Mouse (Mus musculus): ENCODE data around the gene B230217C12Rik.
A peak's percentile ranks its signal among the peaks of the same experiment; 100 is the strongest.

The B230217C12Rik gene

GRCm38 (mm10) chr11:97840539-97840954, at the start of gene B230217C12Rik:
Gene B230217C12Rik (plus strand): TSS chr11:97840780.
- no peak for DNase-seq

DNA sequence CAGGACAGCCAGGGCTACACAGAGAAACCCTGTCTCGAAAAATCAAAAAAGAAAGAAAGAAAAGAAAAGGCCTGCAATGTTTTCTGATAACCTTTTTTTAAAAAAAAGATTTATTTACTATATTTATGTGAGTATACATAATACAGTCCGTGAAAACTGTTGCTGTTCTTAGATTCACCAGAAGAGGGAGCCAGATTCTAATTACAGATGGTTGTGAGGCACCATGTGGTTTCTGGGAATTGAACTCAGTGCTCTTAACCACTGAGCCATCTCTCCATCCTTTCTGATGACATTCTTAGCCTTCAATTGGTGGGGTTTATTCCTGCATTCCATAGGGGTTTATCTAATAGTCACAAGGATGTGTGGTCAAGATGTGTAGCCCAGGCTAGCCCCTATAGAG, 47.4 kb upstream of the B230217C12Rik start:
- no peak for DNase-seq

DNA sequence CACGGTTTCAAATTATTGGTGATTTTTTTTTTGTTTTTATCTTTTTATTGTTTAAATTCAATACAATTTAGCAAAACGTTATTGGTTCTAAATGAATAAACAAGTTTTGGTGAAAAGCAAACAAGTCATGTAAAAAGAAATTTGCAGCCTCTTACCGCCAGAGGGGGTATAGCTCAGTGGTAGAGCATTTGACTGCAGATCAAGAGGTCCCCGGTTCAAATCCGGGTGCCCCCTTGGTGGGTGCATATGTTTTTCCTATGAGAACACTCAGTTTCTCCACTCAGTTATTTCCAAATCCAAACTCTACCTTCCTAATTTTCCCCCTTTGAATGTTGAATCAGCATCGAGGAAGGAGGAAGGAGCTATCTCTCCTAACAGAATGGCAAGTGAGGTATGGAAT, 43.7 kb upstream of the B230217C12Rik start:
- peak; percentile 84 for DNase-seq

DNA sequence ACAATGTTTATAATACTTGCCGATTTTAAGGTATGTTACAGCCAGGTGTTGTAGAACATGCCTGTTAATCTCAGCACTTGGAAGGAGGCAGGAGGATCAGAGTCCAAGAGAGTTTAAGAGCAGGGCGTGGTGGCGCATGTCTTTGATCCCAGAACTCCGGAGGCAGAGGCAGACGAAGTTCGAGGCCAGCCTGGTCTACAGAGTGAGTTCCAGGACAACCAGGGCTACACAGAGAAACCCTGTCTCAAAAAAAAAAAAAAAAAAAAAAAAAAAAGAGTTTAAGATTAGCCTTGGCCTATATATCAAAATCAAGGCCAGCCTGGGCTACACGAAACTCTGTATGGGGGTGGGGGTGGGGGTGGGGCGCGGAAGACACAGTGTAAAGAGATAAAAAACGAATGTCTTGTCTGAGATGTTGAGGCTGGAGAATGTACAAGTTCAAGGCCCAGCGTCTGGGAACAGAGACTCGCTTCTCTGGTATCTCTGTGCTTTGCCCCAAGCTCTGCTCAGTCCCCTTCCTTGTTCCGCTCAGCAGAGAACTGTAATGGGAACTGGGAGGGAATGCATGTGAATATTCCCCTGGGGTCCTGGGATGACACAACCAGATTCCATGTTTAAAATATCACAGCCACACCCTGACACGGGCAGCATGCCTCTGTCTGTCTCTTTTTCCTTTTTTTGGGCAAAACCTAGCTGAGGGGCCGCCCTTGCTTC, 43.1 kb upstream of the B230217C12Rik start:
- DNase-seq, result no peak

GRCm38 (mm10) chr11:97798083-97798435, 42.5 kb upstream of the B230217C12Rik start:
- DNase-seq, result no peak

GRCm38 (mm10) chr11:97798782-97799145, 41.8 kb upstream of the B230217C12Rik start, which contains the start of gene Lasp1:
Gene Lasp1 (plus strand): TSS chr11:97799000.
- peak; percentile 95 for DNase-seq

GRCm38 (mm10) chr11:97799146-97799993, 41.2 kb upstream of the B230217C12Rik start:
- DNase-seq, result peak; percentile 88

GRCm38 (mm10) chr11:97799994-97800690, 40.4 kb upstream of the B230217C12Rik start:
- peak; percentile 86 for DNase-seq

DNA sequence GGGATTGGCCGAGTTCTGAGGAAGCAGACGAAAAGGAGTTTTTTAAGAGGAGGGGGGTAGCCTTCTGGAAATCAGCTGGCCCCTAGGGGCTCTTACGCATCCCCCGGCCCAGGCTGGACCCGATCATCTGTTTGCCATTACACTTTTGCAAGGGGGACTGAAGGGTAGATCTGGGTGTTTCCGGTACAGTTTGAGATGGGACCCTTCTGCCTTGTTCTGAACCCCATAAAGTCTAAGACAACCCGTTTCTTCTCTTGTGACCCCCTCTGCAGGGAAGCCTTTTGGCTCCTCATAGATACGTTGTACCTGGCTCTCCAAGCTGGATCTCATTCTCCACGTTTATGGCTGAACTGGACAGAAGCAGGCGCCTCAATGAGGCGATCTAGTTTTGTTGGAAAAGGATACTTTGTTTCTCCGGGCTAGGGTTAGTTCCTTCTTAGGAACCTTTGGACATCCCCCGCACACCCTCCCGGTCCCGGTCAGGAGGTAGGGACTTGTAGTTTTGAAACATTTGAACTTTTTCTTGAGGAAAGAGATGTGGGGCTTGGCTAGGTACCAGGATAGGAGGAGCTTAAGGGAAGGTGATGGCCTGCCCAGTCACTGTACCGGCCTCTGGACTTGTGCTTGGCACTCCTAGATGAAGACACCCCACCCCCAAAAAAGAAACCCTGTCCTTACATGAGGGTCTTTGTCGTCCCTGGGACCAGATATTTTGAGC, 39.7 kb upstream of the B230217C12Rik start:
- DNase-seq, result no peak

DNA sequence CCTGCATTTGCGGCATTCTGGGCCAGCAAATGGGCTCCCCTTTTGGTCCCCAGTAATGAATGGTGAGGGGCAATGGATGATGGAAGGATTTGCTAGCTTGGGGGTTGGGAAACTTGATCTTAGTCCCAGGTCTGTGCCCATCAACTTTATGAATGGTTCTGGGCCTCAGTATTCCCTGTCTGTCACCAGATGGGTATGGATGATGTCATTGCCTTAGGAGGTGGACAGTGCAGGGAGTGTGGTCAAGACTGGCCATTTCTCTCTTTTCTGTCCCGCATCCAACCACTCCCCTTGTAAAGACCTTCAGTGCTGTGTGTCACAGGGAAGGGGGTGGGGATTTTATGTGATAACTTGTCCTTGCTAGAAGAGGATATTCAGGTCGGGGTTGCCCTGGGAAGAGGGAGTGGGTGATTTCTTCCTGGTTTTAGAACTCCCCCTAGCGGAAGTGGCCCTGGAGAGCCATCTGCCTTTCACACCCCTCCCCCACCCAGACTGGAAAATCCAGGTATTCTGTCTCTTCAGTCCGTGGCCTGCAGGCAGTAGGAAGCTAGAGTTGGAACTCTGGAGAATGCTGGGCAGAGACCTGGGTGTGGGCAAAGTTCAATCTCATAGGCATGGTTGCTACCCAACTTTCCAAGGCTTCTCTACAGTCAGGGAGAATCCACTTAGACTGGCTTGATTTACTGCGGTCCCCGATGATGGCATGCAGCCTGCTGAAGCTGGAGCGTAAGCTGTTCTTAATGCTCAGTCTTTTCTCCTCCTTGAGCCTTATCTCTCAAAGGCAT, 39.0 kb upstream of the B230217C12Rik start:
- no peak for DNase-seq

DNA sequence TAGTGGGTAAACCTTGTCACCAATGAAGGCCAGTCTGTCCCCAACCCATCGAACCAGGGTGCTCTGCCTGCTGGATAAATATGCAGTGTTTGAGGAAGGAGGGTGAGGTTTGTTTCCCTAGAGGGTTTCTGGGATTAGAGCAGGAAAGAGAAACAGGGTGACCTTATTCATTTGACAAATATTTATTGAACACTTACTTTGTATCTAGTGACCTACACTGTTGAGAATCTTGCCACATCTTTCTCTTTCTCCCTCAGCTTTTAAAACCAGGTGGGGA, 38.4 kb upstream of the B230217C12Rik start:
- DNase-seq, result no peak

DNA sequence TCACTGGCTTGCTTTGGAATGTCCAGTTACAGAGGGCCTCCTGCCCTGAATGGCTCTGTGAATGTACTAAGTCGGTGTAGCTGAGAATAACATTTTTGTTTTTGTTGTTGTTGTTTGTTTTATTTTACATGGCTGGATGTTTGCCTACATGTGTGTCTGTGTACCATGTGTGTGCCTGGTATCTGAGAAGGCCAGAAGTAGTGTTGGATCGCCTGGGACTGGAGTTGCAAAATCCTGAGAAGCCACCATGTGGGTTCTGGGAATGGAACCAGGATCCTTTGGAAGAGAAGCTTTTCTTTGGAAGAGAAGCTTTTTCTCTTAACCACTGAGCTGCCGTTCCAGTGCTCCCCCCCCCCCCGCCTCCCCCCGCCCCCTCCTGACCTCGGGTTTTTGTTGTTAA, 38.1 kb upstream of the B230217C12Rik start:
- DNase-seq, result no peak

DNA sequence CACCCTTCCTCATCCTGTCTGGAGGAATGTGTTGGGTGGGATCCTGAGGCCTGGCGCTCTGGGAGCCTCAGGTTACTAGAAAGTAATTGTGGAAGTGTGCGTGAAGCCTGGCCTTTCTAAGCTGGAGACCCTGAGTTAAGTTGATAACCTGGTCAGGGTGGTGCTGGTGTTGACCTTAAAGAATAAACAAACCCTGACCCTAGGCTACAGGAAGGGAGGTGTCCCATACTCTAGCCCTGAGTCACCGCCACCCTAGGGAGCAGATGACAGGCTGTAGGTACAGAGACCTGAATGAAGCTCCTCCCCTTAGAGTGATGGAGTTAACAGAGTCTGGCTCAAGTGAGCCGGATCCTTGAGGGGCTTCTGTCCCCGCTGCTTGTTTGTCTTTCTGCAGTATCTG, 36.7 kb upstream of the B230217C12Rik start:
- no peak for DNase-seq

GRCm38 (mm10) chr11:97804841-97805661, 35.5 kb upstream of the B230217C12Rik start:
- DNase-seq, result no peak

GRCm38 (mm10) chr11:97805662-97806612, 34.6 kb upstream of the B230217C12Rik start:
- no peak for DNase-seq

DNA sequence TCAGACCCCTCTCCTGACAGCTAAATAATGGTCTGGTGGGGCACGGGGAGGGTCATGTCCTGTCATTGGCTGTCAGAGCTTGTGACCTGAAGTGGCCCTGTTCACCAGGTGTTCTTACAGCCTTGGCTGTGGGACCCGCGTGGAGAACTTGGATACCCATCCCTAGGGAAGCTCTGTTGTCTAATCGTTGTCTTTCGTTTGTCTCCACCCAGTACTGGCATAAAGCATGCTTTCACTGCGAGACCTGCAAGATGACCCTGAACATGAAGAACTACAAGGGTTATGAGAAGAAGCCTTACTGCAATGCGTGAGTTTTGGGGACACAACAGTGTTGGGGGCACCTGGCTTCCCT, 34.0 kb upstream of the B230217C12Rik start:
- DNase-seq, result no peak

GRCm38 (mm10) chr11:97807626-97808025, 33.0 kb upstream of the B230217C12Rik start:
- no peak for DNase-seq

GRCm38 (mm10) chr11:97808093-97808492, 32.5 kb upstream of the B230217C12Rik start:
- peak; percentile 71 for DNase-seq

DNA sequence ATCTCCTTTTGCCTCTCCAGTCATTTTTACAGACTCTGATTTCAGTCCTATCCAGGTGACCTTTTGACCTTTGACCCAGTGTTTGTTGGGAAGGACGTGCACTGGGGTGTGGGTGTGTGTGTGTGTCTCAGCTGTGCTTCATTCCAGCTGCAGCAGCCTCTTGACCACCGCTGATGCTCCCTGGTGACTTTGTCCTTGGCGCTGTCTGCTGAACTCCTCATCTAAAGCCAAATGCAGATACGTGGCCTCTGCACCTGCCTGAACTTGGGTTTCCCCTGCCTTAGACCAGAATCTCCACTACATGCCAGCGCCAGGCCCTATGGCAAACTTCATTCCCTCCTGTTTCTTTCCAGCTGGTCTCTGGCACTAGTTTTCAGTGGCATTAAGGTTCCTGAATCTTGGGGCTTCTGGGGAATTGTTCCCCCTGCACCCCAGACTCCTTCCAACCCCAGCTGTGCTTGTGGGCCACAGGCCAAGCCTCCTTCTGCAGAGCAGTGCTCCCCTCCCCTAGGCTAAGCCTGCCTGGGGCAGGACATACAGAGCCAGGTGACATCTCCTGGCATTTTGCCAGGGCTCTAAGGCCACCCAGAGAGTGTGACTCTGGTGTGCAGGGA, 31.9 kb upstream of the B230217C12Rik start:
- DNase-seq, result no peak

Data from thymus, postnatal 4 days (tissue).